Mouse (Mus musculus) heart, adult 2 months (tissue): ENCODE data around the gene Tubb1.

Experiments
- CTCF ChIP-seq: fragments of 200-600 bp; IDR thresholded peaks from 2 replicates; pipeline ENCODE4 v1.8.1; 2022; ENCODE audit warnings: antibody characterized with exemption, mild to moderate bottlenecking, moderate library complexity
- POLR2A ChIP-seq: fragments of 200-500 bp; IDR thresholded peaks from 2 replicates; pipeline ENCODE4 v1.6.1; 2011; ENCODE audit warnings: mild to moderate bottlenecking, low read depth, low read length, control low read depth; ENCODE audit not compliant: insufficient read depth

DNA sequence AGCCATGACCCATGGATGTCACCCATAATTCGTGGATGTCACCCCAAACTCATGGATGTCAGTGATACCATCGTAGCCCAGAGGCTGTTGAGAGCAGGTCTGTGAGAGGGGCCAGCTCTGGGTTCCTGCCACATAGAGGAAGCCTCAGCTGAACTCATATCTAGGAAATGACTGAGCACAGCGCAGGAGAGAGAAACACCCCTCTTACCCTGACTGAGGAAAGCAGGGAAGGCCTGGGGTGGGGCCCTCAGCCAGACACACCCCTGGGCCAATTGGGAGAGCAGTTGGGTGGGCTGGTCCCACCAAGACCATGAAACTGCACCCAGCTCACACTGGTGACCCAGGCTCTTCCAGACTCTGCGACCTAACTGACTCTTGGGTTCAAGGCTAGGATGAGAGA, at the start of gene Tubb1:
- TF ChIP-seq CTCF = no peak
- TF ChIP-seq POLR2A = no peak
